Mouse (Mus musculus) MEL (cell line): Measurements from ENCODE around the gene Slc5a11.

Experiments
- BHLHE40 ChIP-seq: IDR thresholded peaks from 2 replicates; pipeline ENCODE4 v1.6.1; 2012; ENCODE audit warnings: low read depth, mild to moderate bottlenecking, inconsistent platforms, low read length, improper control_type of control experiment, borderline replicate concordance
- CTCF ChIP-seq, 3 experiments: IDR thresholded peaks in 2 of 3; conservative IDR thresholded peaks in 1 of 3; 2 replicates each; pipeline ENCODE4 v1.5.1; 2011 to 2012; ENCODE audit warnings: low read length in 3 of 3, low read depth in 2 of 3, mild to moderate bottlenecking in 2 of 3, improper control_type of control experiment in 1 of 3, inconsistent platforms in 1 of 3, mixed read lengths in 1 of 3, moderate library complexity in 1 of 3; ENCODE audit not compliant: control insufficient read depth in 1 of 3, insufficient read depth in 1 of 3, poor library complexity in 1 of 3, severe bottlenecking in 1 of 3
- E2F4 ChIP-seq: IDR thresholded peaks from 2 replicates; pipeline ENCODE4 v1.6.1; 2011; ENCODE audit warnings: low read depth, low read length, improper control_type of control experiment, borderline replicate concordance
- EP300 ChIP-seq, 2 experiments: IDR thresholded peaks; 2 replicates each; pipeline ENCODE4 v1.6.1; 2011; ENCODE audit warnings: improper control_type of control experiment in 2 of 2, low read length in 2 of 2, low read depth in 1 of 2, mild to moderate bottlenecking in 1 of 2
- ETS1 ChIP-seq: IDR thresholded peaks from 2 replicates; pipeline ENCODE4 v1.6.1; 2012; ENCODE audit warnings: low read depth, mild to moderate bottlenecking, inconsistent platforms, low read length, improper control_type of control experiment, moderate library complexity
- GABPA ChIP-seq: IDR thresholded peaks from 2 replicates; pipeline ENCODE4 v1.6.1; 2012; ENCODE audit warnings: low read depth, mild to moderate bottlenecking, inconsistent platforms, low read length, improper control_type of control experiment, moderate library complexity
- MAFK ChIP-seq: IDR thresholded peaks from 2 replicates; pipeline ENCODE4 v1.6.1; 2011; ENCODE audit warnings: low read depth, mild to moderate bottlenecking, low read length, improper control_type of control experiment, borderline replicate concordance
- MXI1 ChIP-seq: IDR thresholded peaks from 2 replicates; pipeline ENCODE4 v1.6.1; 2011; ENCODE audit warnings: mild to moderate bottlenecking, low read depth, low read length, improper control_type of control experiment
- POLR2A ChIP-seq, 2 experiments: IDR thresholded peaks; 2 replicates each; pipeline ENCODE4 v1.6.1; 2011 to 2012; ENCODE audit warnings: low read length in 2 of 2, mild to moderate bottlenecking in 2 of 2, control low read depth in 1 of 2, improper control_type of control experiment in 1 of 2, low read depth in 1 of 2, moderate library complexity in 1 of 2; ENCODE audit not compliant: control insufficient read depth in 1 of 2, insufficient read depth in 1 of 2, poor library complexity in 1 of 2
- POLR2AphosphoS2 ChIP-seq: IDR thresholded peaks from 2 replicates; pipeline ENCODE4 v1.6.1; 2011; ENCODE audit warnings: low read length, improper control_type of control experiment
- RAD21 ChIP-seq: IDR thresholded peaks from 2 replicates; pipeline ENCODE4 v1.6.1; 2011; ENCODE audit warnings: mild to moderate bottlenecking, low read depth, low read length, improper control_type of control experiment
- SIN3A ChIP-seq: IDR thresholded peaks from 2 replicates; pipeline ENCODE4 v1.6.1; 2012; ENCODE audit warnings: low read length, improper control_type of control experiment, inconsistent platforms
- TAL1 ChIP-seq: IDR thresholded peaks from 2 replicates; pipeline ENCODE4 v1.6.1; 2012; ENCODE audit warnings: mild to moderate bottlenecking, inconsistent platforms, low read length, moderate library complexity, mixed read lengths

DNA sequence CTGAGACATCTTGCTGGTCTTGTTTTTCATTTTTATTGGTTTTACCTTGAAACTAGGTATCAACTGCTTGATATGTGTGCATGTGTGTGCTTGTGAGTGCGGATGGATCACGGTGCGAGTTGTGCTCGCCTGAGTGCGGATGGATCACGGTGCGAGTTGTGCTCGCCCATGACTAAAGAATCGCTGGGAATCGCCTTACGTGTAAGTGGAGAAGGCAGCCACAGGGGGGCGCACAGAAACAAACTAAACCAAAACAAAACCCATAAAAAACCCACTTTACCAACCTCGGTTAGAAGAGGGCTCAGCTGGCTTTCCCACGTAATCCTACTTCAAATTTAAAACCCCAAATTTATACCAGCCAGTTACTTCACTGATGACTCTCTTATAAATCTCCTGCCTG lies 9.3 kb upstream of the Slc5a11 start:
- no peak for TF ChIP-seq EP300 (IDR thresholded peaks at IDR 0.05; ENCODE audit: low read depth in 1 of 2, low read length in 2 of 2)
- no peak for TF ChIP-seq TAL1
- no peak for TF ChIP-seq E2F4
- peak; percentile 86 for TF ChIP-seq RAD21
- TF ChIP-seq SIN3A, result no peak
- TF ChIP-seq CTCF (IDR thresholded peaks at IDR 0.05 in 2 of 3, conservative IDR thresholded peaks at IDR 0.05 in 1 of 3; ENCODE audit: control insufficient read depth in 1 of 3, insufficient read depth in 1 of 3, low read depth in 2 of 3, low read length in 3 of 3, poor library complexity in 1 of 3, severe bottlenecking in 1 of 3), result peak; percentile 45 to 84 (median 77)
- no peak for TF ChIP-seq MXI1
- TF ChIP-seq BHLHE40, result no peak
- TF ChIP-seq MAFK, result no peak
- TF ChIP-seq POLR2A (IDR thresholded peaks at IDR 0.05; ENCODE audit: control insufficient read depth in 1 of 2, insufficient read depth in 1 of 2, low read depth in 1 of 2, low read length in 2 of 2, poor library complexity in 1 of 2), result no peak
- TF ChIP-seq GABPA, result no peak
- no peak for TF ChIP-seq POLR2AphosphoS2
- no peak for TF ChIP-seq ETS1
